Comparison of ENCODE assay signal across 10 mouse cellular contexts in genomic region chr2:153650014-153650687, GRCm38 (mm10). TPM values are rescaled to one million over a fixed set of nuclear protein-coding genes. Genes with fewer than 3 reads are reported as not detected.
DNase-seq lines count a peak whose midpoint lies in the region; ATAC-seq and TF ChIP-seq lines count a peak whose summit lies in the region.
"Had no signal": no experiment of that assay in that cellular context is flagged by ENCODE, and none has a peak within 500 bp of the region (broad histone marks: within the 10 kb centered on the region; RNA-seq: fewer than 3 reads in every experiment).

No protein-coding gene starts in this region.

- H3K27me3 ChIP-seq in heart, embryonic 12.5 days (replicated peaks), result 0 out of 2 replicates have a peak, but pooled peaks cover 4% of the 10 kb centered on the region
- no peaks in the 10 kb centered on the region for H3K27me3 ChIP-seq in heart, postnatal 0 days (ENCODE audit: control insufficient read depth, insufficient read depth, low read length)
- no peaks in the 10 kb centered on the region; the same call in 1 of the 2 replicates for H3K27me3 ChIP-seq in limb, embryonic 12.5 days
- H3K27me3 ChIP-seq in midbrain, embryonic 12.5 days, result peaks cover 16% of the 10 kb centered on the region

- TF ChIP-seq EP300 in heart, postnatal 0 days (IDR thresholded peaks at IDR 0.05; ENCODE audit: low read depth), result no peak

- no peak for DNase-seq in heart, postnatal 10 days
- DNase-seq in cerebellum, adult 9-10 months, result peak; percentile 13
- no peak for DNase-seq in heart, postnatal 0 days (ENCODE audit: low spot score)
- DNase-seq in yolk sac, embryonic 10.5 days (ENCODE audit: low spot score), result peak; percentile 67
- no peak for DNase-seq in gastrocnemius, postnatal 25 days

- no peak overlapping the region for H3K27ac ChIP-seq in heart, embryonic 12.5 days (ENCODE audit: poor library complexity, severe bottlenecking)
- no peak overlapping the region for H3K27ac ChIP-seq in heart, postnatal 0 days (ENCODE audit: low read depth)
- 0 out of 2 replicates have a peak overlapping the region, but pooled peaks have one; percentile 78 for H3K27ac ChIP-seq in limb, embryonic 12.5 days
- no peak overlapping the region for H3K27ac ChIP-seq in midbrain, embryonic 12.5 days (replicated peaks)

- no peak for TF ChIP-seq CTCF in heart, postnatal 0 days (IDR thresholded peaks at IDR 0.05; ENCODE audit: low read depth)

- H3K9ac ChIP-seq in heart, embryonic 12.5 days, result peak overlapping the region; percentile 85
- peak overlapping the region; percentile 78 for H3K9ac ChIP-seq in heart, postnatal 0 days (replicated peaks; ENCODE audit: low read depth, low read length)
- H3K9ac ChIP-seq in limb, embryonic 12.5 days (replicated peaks), result peak overlapping the region; percentile 86
- peak overlapping the region; percentile 89 for H3K9ac ChIP-seq in midbrain, embryonic 12.5 days (replicated peaks)

- peak overlapping the region; percentile 93 for H3K4me2 ChIP-seq in heart, embryonic 12.5 days
- peak overlapping the region; percentile 97 for H3K4me2 ChIP-seq in heart, postnatal 0 days (ENCODE audit: low read depth, low read length)
- H3K4me2 ChIP-seq in limb, embryonic 12.5 days, result peak overlapping the region; percentile 97
- peak overlapping the region; percentile 92 for H3K4me2 ChIP-seq in midbrain, embryonic 12.5 days (replicated peaks)

- H3K4me1 ChIP-seq in heart, embryonic 12.5 days (replicated peaks), result peaks cover 26% of the 10 kb centered on the region
- no peaks in the 10 kb centered on the region for H3K4me1 ChIP-seq in heart, postnatal 0 days (ENCODE audit: control insufficient read depth, insufficient read depth)
- H3K4me1 ChIP-seq in limb, embryonic 12.5 days (replicated peaks), result peaks cover 18% of the 10 kb centered on the region
- H3K4me1 ChIP-seq in midbrain, embryonic 12.5 days, result peaks cover 22% of the 10 kb centered on the region

- ATAC-seq in heart, embryonic 12.5 days (ENCODE audit: insufficient number of reproducible peaks, low FRiP score), result 0 out of 2 replicates have a peak, but pooled peaks have one; percentile 5
- ATAC-seq in heart, postnatal 0 days (ENCODE audit: insufficient read depth, low read depth), result 0 out of 2 replicates have a peak, but pooled peaks have one; percentile 3
- peak; percentile 60; the same call in 1 of the 2 replicates for ATAC-seq in limb, embryonic 12.5 days (ENCODE audit: insufficient number of reproducible peaks, insufficient read depth, low FRiP score, low TSS enrichment, low read depth)
- ATAC-seq in midbrain, embryonic 12.5 days (ENCODE audit: low FRiP score, low read depth), result peak; percentile 31

- intact Hi-C loops in heart, postnatal 10 days (cut with DNase I), result no loop called here

- 4% methylated on average over 28 of the region's 28 CpGs for WGBS in heart, embryonic 12.5 days
- 8% methylated on average over 28 of the region's 28 CpGs for WGBS in heart, postnatal 0 days
- 3% methylated on average over 27 of the region's 28 CpGs for WGBS in limb, embryonic 12.5 days
- under 1% methylated on average over 28 of the region's 28 CpGs for WGBS in midbrain, embryonic 12.5 days

- H3K4me3 ChIP-seq in heart, embryonic 12.5 days, result peak overlapping the region; percentile 81
- H3K4me3 ChIP-seq in heart, postnatal 0 days (ENCODE audit: low read depth, low read length), result peak overlapping the region; percentile 76
- peak overlapping the region; percentile 80 for H3K4me3 ChIP-seq in limb, embryonic 12.5 days (replicated peaks)
- H3K4me3 ChIP-seq in midbrain, embryonic 12.5 days, result peak overlapping the region; percentile 89

- H3K9me3 ChIP-seq in heart, embryonic 12.5 days (replicated peaks), result no peaks in the 10 kb centered on the region
- no peaks in the 10 kb centered on the region for H3K9me3 ChIP-seq in heart, postnatal 0 days (replicated peaks; ENCODE audit: control insufficient read depth, low read length)
- no peaks in the 10 kb centered on the region for H3K9me3 ChIP-seq in limb, embryonic 12.5 days
- no peaks in the 10 kb centered on the region for H3K9me3 ChIP-seq in midbrain, embryonic 12.5 days

- H3K36me3 ChIP-seq in heart, embryonic 12.5 days, result no peaks in the 10 kb centered on the region
- H3K36me3 ChIP-seq in heart, postnatal 0 days (replicated peaks; ENCODE audit: control insufficient read depth, insufficient read depth, low read length), result no peaks in the 10 kb centered on the region
- H3K36me3 ChIP-seq in limb, embryonic 12.5 days, result no peaks in the 10 kb centered on the region
- H3K36me3 ChIP-seq in midbrain, embryonic 12.5 days, result no peaks in the 10 kb centered on the region

RNA-seq across cellular contexts. Expression of gene Dnmt3b, which starts 0.9 kb away (rescaled TPM):
- 5.9 and 6.9 TPM in 2 replicates for polyA plus RNA-seq in heart, embryonic 12.5 days (2016; fragmentation: Nextera tagmentation; extraction: Ambion mirVana)
- 1 to 10 TPM; 2.4 to 2.6 TPM for total RNA-seq in heart, postnatal 10 days (2021)
- total RNA-seq in heart, postnatal 0 days (2014; rRNA removed; ENCODE audit: low replicate concordance), result 0.62 and 1.4 TPM in 2 replicates
- 1.7 and 1.8 TPM in 2 replicates for polyA plus RNA-seq in heart, postnatal 0 days (2015; fragmentation: Nextera tagmentation; extraction: Ambion mirVana)
- 15.7 and 17.0 TPM in 2 replicates for polyA plus RNA-seq in limb, embryonic 12.5 days (2016; fragmentation: Nextera tagmentation; extraction: Ambion mirVana)
- 10.3 and 12.5 TPM in 2 replicates for polyA plus RNA-seq in midbrain, embryonic 12.5 days (2016; fragmentation: Nextera tagmentation; extraction: Ambion mirVana)
- 1 to 10 TPM in 1 of 2 experiments, under 1 TPM in 1; 0.94 to 1.1 TPM for total RNA-seq in gastrocnemius, postnatal 25 days (2021)

RNA-seq across cellular contexts. Expression of gene Commd7, which starts 17.6 kb away (rescaled TPM):
- polyA plus RNA-seq in heart, embryonic 12.5 days (2016; fragmentation: Nextera tagmentation; extraction: Ambion mirVana), result 55.6 and 55.7 TPM in 2 replicates
- 10 to 100 TPM; 20.1 to 24.2 TPM for total RNA-seq in heart, postnatal 10 days (2021)
- 10.5 and 12.2 TPM in 2 replicates for total RNA-seq in heart, postnatal 0 days (2014; rRNA removed; ENCODE audit: low replicate concordance)
- polyA plus RNA-seq in heart, postnatal 0 days (2015; fragmentation: Nextera tagmentation; extraction: Ambion mirVana), result 45.5 and 47.3 TPM in 2 replicates
- polyA plus RNA-seq in limb, embryonic 12.5 days (2016; fragmentation: Nextera tagmentation; extraction: Ambion mirVana), result 70.3 and 71.3 TPM in 2 replicates
- polyA plus RNA-seq in midbrain, embryonic 12.5 days (2016; fragmentation: Nextera tagmentation; extraction: Ambion mirVana), result 63.1 and 66.1 TPM in 2 replicates
- total RNA-seq in gastrocnemius, postnatal 25 days (2021), result 1 to 10 TPM; 9.5 TPM

RNA-seq across cellular contexts. Expression of gene Dnmt3c, which starts 46.3 kb away (rescaled TPM):
- polyA plus RNA-seq in heart, embryonic 12.5 days (2016; fragmentation: Nextera tagmentation; extraction: Ambion mirVana), result 0.12 TPM in 1 of 2 replicates, not detected in the other
- total RNA-seq in heart, postnatal 10 days (2021), result not detected
- not detected in 2 replicates for total RNA-seq in heart, postnatal 0 days (2014; rRNA removed; ENCODE audit: low replicate concordance)
- 0.05 TPM in 1 of 2 replicates, not detected in the other for polyA plus RNA-seq in heart, postnatal 0 days (2015; fragmentation: Nextera tagmentation; extraction: Ambion mirVana)
- polyA plus RNA-seq in limb, embryonic 12.5 days (2016; fragmentation: Nextera tagmentation; extraction: Ambion mirVana), result not detected in 2 replicates
- polyA plus RNA-seq in midbrain, embryonic 12.5 days (2016; fragmentation: Nextera tagmentation; extraction: Ambion mirVana), result not detected in 2 replicates
- total RNA-seq in gastrocnemius, postnatal 25 days (2021), result not detected
- total RNA-seq: adrenal gland, postnatal 36 days; neutrophil, adult 5-6 weeks had no signal

Comparison
In these comparisons a context has a peak if more than half of its experiments do, and no peak if none do; other contexts are left out.
1. ATAC-seq: peak in every context shown above with its lines; median percentile 60 in limb, embryonic 12.5 days; 31 in midbrain, embryonic 12.5 days; 5 in heart, embryonic 12.5 days; 3 in heart, postnatal 0 days.
2. DNase-seq: peak in cerebellum, adult 9-10 months (single experiment) and yolk sac, embryonic 10.5 days (single experiment); none in heart, postnatal 10 days (0 of 2), heart, postnatal 0 days (single experiment) and gastrocnemius, postnatal 25 days (single experiment).
3. Peak in every context shown above with its lines, with median percentiles within 50 percentile points of each other: H3K4me2 ChIP-seq, H3K4me3 ChIP-seq and H3K9ac ChIP-seq.